Mouse (Mus musculus) brain, embryonic 14.5 days (tissue): ENCODE data around the gene Lrrc40.

Source experiments
- CTCF ChIP-seq: fragments of 200-500 bp; IDR thresholded peaks from 2 replicates; pipeline ENCODE4 v1.5.1; 2012; ENCODE audit warnings: inconsistent platforms, mild to moderate bottlenecking, moderate library complexity, borderline replicate concordance; ENCODE audit not compliant: insufficient read depth, insufficient read length; ENCODE audit errors: extremely low read depth
- POLR2A ChIP-seq: fragments of 200-500 bp; IDR thresholded peaks from 2 replicates; pipeline ENCODE4 v1.6.1; 2012; ENCODE audit warnings: mild to moderate bottlenecking, inconsistent platforms, borderline replicate concordance; ENCODE audit not compliant: poor library complexity, insufficient read depth, insufficient read length, severe bottlenecking; ENCODE audit errors: extremely low read depth

- TF ChIP-seq CTCF (no peak), POLR2A (no peak)
These were observed 67.0 kb downstream of the Lrrc40 start for GRCm38 (mm10) chr3:158103467-158103866.
